Mouse (Mus musculus): ENCODE data around the gene Mccc1.

GRCm38 (mm10) chr3:35953816-35954215, 46.7 kb downstream of the Mccc1 start:
- TF ChIP-seq TCF3 (IDR thresholded peaks at IDR 0.05; ENCODE audit: insufficient read length, low read depth) (no peak), MYOG (IDR thresholded peaks at IDR 0.05; ENCODE audit: control insufficient read depth in 1 of 3, insufficient read depth in 1 of 3, insufficient read length in 2 of 3, low read depth in 2 of 3) (no peak), POLR2A (IDR thresholded peaks at IDR 0.05; ENCODE audit: insufficient read length, low read depth) (no peak), CEBPB (IDR thresholded peaks at IDR 0.05; ENCODE audit: insufficient read depth, poor library complexity, severe bottlenecking) (no peak), MYOD1 (IDR thresholded peaks at IDR 0.05; ENCODE audit: control insufficient read depth in 1 of 3, insufficient read length in 2 of 3, low read depth in 2 of 3) (no peak), SRF (IDR thresholded peaks at IDR 0.05; ENCODE audit: control insufficient read depth, insufficient read length, low read depth) (no peak)
